Mouse (Mus musculus): ENCODE results near the gene Map4.
"Not testable (repeated sequence)": the region's sequence is repeated elsewhere in the genome, so short reads cannot be mapped to it uniquely, and the experiment has no call there.

Map4 gene

DNA sequence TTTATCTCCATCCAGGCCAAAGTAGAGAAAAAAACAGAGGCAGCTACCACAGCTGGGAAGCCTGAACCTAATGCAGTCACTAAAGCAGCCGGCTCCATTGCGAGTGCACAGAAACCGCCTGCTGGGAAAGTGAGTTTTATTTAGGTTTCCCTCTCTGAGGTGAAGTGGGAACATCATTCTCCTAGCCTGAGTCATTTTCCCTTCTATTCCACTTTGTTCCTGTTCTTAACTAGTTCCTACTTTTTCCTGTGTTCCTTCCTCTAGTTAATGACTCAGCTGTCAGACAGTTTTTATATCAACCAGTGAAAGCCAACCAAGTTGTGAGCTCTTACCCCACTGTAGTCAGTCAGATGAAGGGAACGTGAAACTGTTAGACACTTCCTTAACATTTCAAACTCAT, 139.8 kb downstream of the Map4 start:
- no peak for DNase-seq

GRCm38 (mm10) chr9:110071843-110072242, 140.6 kb downstream of the Map4 start:
- peak; percentile 83 for DNase-seq

- DNase-seq: not testable (repeated sequence)
Measured at GRCm38 (mm10) chr9:110076468-110076867, 145.2 kb downstream of the Map4 start.

DNA sequence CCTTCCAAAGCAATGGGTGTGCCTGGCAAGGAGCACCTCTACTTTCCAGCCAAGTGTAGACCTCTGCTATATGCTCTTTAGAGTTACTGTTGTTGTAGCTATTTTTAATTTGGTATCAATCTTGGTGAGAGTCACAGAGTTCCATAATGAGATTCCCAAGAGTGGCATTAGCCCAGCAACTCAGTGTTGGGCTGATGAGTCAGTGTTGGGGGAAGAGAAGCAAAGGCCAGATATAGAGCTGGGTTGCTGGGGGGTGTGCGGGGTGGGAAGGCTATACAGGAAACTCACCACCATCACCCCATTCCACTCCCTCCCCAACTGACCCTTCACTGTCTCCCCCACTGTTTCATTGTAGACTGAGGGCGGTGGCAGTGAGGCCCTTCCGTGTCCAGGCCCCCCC, 149.8 kb downstream of the Map4 start:
- DNase-seq: no peak

DNA sequence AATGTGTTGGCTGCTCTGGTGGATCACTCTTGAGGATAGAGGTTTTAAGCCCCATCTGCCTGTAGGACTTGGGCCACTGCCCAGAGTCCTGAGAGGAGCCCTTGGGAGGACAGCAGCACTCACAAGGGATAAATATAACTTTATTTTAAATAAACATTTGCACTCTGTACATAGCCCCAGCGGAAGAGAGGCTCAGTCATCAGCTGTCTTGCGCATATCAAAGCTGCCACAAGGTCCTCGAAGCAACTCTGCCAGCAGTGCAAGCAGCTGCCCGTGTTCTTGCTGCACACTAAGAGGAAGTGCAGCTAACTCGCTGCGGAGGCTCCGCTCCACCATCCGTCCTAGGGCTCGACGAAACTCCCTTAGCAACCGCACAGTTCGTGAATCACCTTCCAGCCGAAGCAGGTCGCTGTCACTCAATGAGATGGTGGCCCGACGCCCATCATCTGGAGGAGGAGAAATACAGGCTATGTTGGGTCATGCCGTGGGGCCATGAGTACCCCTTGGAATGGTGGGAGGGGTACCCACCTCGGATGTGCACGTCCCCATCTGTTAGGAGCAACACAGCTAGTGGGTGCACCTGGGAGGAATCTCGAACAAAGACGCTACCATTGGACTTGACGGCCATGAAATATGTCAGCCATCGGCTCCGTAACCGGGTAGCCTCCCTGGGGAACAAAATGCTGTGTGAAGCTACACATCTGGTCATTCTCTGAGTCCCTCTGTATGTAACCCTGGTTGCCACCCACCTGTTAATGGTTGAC, 153.1 kb downstream of the Map4 start:
- DNase-seq: no peak

GRCm38 (mm10) chr9:110085693-110086092, 154.4 kb downstream of the Map4 start:
- DNase-seq: no peak

GRCm38 (mm10) chr9:110093303-110093702, 162.0 kb downstream of the Map4 start:
- no peak for DNase-seq

DNA sequence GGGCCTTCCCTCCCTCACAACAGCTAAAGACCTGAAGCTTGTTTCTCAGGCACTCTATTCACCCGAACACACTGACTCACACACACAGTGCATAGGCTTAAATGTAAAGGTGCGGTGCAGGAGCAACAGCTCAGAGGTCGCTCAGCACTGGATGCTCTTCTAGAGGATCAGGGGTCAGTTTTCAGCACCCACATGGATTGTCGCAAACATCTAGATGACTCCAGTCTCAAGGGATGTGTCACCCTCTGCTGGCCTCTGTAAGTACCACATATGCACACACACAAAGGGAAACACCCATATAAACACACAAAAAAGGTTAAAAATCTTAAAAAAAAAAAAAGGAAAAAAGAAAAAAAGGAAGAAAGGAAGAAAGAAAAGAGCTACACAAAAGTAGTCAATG, 163.5 kb downstream of the Map4 start:
- DNase-seq: no peak

DNA sequence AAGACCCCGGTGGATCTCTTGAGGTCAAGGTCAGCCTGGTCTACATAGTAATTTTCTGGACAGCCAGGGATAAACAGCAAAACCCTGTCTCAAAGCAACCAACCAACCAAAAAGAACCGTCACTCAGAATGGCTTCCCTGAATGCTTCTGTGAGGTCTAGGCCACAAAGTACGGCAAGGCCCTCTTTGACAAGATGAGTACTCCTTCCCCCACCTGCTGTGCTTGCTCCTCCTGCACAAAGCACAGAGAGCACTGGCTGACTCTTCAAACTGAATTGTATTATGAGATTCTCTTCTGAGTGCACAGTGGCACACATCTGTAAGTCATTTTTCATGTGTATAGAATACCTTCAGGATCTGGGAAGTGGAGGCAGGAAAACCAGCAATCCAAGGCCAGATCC, 166.5 kb downstream of the Map4 start:
- no peak for DNase-seq

- DNase-seq: peak; percentile 92
Measured at GRCm38 (mm10) chr9:110100627-110101600, 169.7 kb downstream of the Map4 start.

GRCm38 (mm10) chr9:110116353-110116976, 185.2 kb downstream of the Map4 start:
- no peak for DNase-seq

DNA sequence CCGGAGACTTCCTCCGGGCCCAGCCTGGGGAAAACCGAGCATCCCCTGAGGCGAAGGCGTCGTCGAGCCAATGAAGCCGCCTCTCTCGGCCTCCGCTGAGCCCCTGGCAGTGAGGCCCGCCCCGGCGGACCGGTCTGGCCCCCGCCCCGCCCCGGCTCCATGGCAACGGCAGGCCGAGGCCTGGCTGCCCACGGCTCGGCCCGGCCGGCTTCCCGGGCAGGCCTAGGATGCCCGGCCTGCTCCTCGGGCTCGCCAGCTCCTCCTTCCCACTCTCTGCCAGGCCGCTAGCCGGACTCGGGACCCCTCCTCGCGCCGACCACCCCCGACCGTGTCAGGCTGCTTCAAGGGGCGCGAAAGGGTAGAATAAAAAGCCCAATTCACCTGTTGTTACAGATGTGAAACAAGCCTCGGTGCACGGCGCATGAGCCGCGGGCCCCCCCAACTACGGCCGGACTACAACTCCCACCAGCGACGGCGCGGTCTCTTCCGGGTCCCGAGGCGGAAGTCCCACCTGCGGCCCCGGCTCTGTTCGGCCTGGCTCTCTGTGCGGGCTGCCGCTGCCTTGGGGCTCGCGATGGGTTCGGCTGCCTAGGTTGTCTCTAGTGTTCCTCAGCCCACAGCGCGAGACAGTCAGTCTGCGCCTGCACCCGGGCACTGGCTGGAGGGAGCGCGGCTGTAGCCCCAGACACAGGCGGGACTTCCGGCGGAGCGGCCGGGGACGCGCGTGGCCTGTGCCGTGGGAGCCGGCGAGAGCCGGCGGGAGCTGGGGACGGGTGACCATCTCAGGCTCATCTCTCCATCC, 185.9 kb downstream of the Map4 start, which contains the start of gene Smarcc1:
Gene Smarcc1, plus strand, starts transcription at position 732 of the 802 bp plus-strand sequence.
- DNase-seq: peak; percentile 94

DNA sequence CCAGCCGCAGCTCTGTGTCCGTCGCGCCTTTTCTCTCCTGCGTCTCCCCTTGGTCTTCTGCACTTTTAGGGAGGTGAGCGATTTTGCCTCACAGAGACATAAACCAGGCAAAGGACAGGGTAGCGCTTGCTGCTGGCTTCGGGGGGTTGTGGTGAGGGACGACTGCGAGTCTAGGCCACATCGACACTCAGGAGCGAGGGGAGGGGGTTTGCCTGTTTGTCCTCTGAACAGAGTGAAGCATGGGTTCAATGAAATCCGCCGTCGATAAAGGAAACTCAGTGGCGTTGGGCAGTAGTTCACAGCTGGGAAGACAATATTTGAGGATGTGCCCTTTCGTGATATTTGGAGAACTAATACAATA, 186.5 kb downstream of the Map4 start, which contains the start of gene Dhx30:
Gene Dhx30, minus strand, starts transcription at position 52 of the 361 bp plus-strand sequence.
- DNase-seq: no peak

DNA sequence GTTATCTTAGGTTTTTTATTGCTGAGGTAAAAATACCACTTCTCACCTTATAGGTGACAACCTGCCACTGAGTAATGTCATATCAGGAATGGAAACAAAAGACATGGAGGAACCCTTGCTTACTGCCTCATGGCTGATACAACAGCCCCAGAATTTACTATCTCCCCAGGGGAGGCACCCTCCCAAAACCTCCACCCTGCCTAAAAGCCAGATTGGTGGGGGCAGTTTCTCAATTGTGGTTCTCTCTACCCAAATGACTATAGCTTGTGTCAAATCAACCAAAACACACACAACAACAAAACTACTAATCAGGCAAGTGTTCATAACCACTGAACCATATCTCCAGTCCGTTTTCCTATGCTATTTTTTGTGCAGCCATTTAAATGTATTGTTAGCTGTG, 187.0 kb downstream of the Map4 start:
- DNase-seq: no peak

GRCm38 (mm10) chr9:110121424-110121823, 190.2 kb downstream of the Map4 start:
- no peak for DNase-seq

- DNase-seq: no peak
Measured at GRCm38 (mm10) chr9:110123322-110123721, 192.1 kb downstream of the Map4 start.

DNA sequence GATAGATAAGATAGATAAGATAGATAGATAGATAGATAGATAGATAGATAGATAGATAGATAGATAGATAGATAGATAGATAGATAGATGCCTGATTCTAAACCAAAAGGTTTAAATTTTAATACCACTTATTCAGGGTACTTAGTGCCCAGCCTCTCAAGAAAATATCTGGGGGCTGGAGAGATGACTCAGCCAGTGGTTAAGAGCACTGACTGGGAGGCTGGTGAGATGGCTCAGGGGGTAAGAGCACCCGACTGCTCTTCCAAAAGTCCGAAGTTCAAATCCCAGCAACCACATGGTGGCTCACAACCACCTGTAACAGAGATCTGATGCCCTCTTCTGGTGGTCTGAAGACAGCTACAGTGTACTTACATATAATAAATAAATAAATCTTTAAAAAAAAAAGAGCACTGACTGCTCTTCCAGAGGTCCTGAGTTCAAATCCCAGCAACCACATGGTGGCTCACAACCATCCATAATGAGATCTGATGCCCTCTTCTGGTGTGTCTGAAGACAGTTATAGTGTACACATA, 192.8 kb downstream of the Map4 start:
- DNase-seq: not testable (repeated sequence)

- no peak for DNase-seq
Measured at GRCm38 (mm10) chr9:110130896-110131524, 199.8 kb downstream of the Map4 start.

- peak; percentile 99 for DNase-seq
Measured at GRCm38 (mm10) chr9:110131525-110132197, 200.4 kb downstream of the Map4 start.

DNA sequence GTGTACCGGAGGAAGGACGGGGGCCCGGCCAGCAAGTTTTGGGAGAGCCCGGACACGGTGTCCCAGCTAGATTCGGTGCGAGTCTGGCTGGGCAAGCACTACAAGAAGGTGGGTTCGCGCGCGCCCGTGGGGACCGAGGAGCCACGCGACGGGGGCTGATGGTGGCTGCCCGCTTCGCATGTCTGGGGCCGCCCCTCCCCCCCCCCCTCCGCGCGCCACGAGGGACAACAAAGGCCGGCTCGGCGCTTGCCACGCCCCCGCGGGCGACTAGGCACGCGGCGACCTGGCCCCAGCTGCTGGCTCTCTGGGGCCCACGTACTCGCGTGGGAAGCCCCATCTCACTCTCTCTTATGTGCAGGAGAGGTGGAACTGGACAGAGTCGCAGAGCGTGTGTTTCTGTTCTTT, 200.9 kb downstream of the Map4 start:
- no peak for DNase-seq

GRCm38 (mm10) chr9:110132921-110133320, 201.7 kb downstream of the Map4 start:
- no peak for DNase-seq

Measured in retina, postnatal 1 day (tissue).